10 mouse cellular contexts compared by ENCODE assay signal in genomic region chr4:142070840-142071239, GRCm38 (mm10). TPM values are rescaled to one million over a fixed set of nuclear protein-coding genes. Genes with fewer than 3 reads are reported as not detected.
DNase-seq lines count a peak whose midpoint lies in the region; ATAC-seq and TF ChIP-seq lines count a peak whose summit lies in the region.
"Had no signal": no experiment of that assay in that cellular context is flagged by ENCODE, and none has a peak within 500 bp of the region (broad histone marks: within the 10 kb centered on the region; RNA-seq: fewer than 3 reads in every experiment).

No protein-coding gene starts in this region.

- TF ChIP-seq CTCF in intestine, postnatal 0 days (IDR thresholded peaks at IDR 0.05; ENCODE audit: low read depth) = no peak
- TF ChIP-seq CTCF in forebrain, postnatal 0 days (IDR thresholded peaks at IDR 0.05; ENCODE audit: low read depth) = no peak

- H3K36me3 ChIP-seq in intestine, postnatal 0 days (ENCODE audit: control insufficient read depth, insufficient read depth) = peaks cover 4% of the 10 kb centered on the region
- H3K36me3 ChIP-seq in forebrain, postnatal 0 days (ENCODE audit: insufficient read depth) = no peaks in the 10 kb centered on the region
- H3K36me3 ChIP-seq: neural tube, embryonic 13.5 days had no signal

- no peaks in the 10 kb centered on the region for H3K9me3 ChIP-seq in intestine, postnatal 0 days (ENCODE audit: control insufficient read depth)
- H3K9me3 ChIP-seq in forebrain, postnatal 0 days (ENCODE audit: low read length) = no peaks in the 10 kb centered on the region
- H3K9me3 ChIP-seq: neural tube, embryonic 13.5 days had no signal

- peak overlapping the region; percentile 61 for H3K27ac ChIP-seq in intestine, postnatal 0 days (ENCODE audit: low read depth, low read length)
- no peak overlapping the region for H3K27ac ChIP-seq in forebrain, postnatal 0 days (ENCODE audit: low read depth, low read length)
- H3K27ac ChIP-seq: neural tube, embryonic 13.5 days had no signal

- peak overlapping the region; percentile 17; the same call in 1 of the 2 replicates for H3K4me2 ChIP-seq in intestine, postnatal 0 days (replicated peaks; ENCODE audit: low read depth)
- no peak overlapping the region for H3K4me2 ChIP-seq in forebrain, postnatal 0 days (ENCODE audit: low read depth)
- H3K4me2 ChIP-seq: neural tube, embryonic 13.5 days had no signal

- DNase-seq in heart, adult 11 months = peak; percentile 95
- no peak for DNase-seq in heart, postnatal 4 days
- peak; percentile 52 for DNase-seq in Muller cell, postnatal 12 days (ENCODE audit: inconsistent ontology term)
- peak; percentile 39 for DNase-seq in lung, postnatal 10 days
- DNase-seq in forebrain, postnatal 0 days = no peak
- no peak for DNase-seq in left cerebral cortex, postnatal 4 days

- intact Hi-C loops in left cerebral cortex, postnatal 4 days (cut with DNase I) = no loop called here

- H3K27me3 ChIP-seq in intestine, postnatal 0 days (replicated peaks; ENCODE audit: control insufficient read depth, insufficient read depth, low read length) = no peaks in the 10 kb centered on the region
- H3K27me3 ChIP-seq in forebrain, postnatal 0 days (ENCODE audit: insufficient read depth, low read length) = peaks cover 3% of the 10 kb centered on the region; the same call in 1 of the 2 replicates

- 10% methylated on average over 8 of the region's 8 CpGs for whole genome bisulfite sequencing in intestine, postnatal 0 days
- 14% methylated on average over 8 of the region's 8 CpGs for WGBS in forebrain, postnatal 0 days

- no peak overlapping the region for H3K4me3 ChIP-seq in intestine, postnatal 0 days (ENCODE audit: low read depth, low read length)
- no peak overlapping the region for H3K4me3 ChIP-seq in forebrain, postnatal 0 days (ENCODE audit: low read depth, low read length)
- H3K4me3 ChIP-seq: neural tube, embryonic 13.5 days had no signal

- H3K9ac ChIP-seq in intestine, postnatal 0 days (ENCODE audit: low read depth, low read length) = no peak overlapping the region
- no peak overlapping the region for H3K9ac ChIP-seq in forebrain, postnatal 0 days
- H3K9ac ChIP-seq: neural tube, embryonic 13.5 days had no signal

- peak; percentile 66 for ATAC-seq in intestine, postnatal 0 days
- ATAC-seq in forebrain, postnatal 0 days = no peak
- ATAC-seq in erythroid progenitor cell, adult 5-6 weeks (replicated peaks; ENCODE audit: low FRiP score, poor library complexity, severe bottlenecking) = no peak

- peaks cover 16% of the 10 kb centered on the region; the same call in 1 of the 2 replicates for H3K4me1 ChIP-seq in intestine, postnatal 0 days (replicated peaks; ENCODE audit: control insufficient read depth, insufficient read depth, low read length)
- H3K4me1 ChIP-seq in forebrain, postnatal 0 days (ENCODE audit: insufficient read depth) = no peaks in the 10 kb centered on the region

RNA-seq across cellular contexts. Expression of gene Tmem51, which starts 13.3 kb away (rescaled TPM):
- total RNA-seq in heart, postnatal 4 days (2021) = 10 to 100 TPM; 34.2 to 40.5 TPM
- 212 and 256 TPM in 2 replicates for polyA plus RNA-seq in intestine, postnatal 0 days (2015; fragmentation: Nextera tagmentation; extraction: Ambion mirVana)
- 3.5 and 5.7 TPM in 2 replicates for total RNA-seq in forebrain, postnatal 0 days (2014; rRNA removed)
- 6.1 and 7.4 TPM in 2 replicates for polyA plus RNA-seq in forebrain, postnatal 0 days (2015; fragmentation: Nextera tagmentation; extraction: Ambion mirVana)
- 1.8 TPM in 1 of 2 replicates, not detected in the other for total RNA-seq in erythroid progenitor cell, adult 5-6 weeks (2015; ENCODE audit: low replicate concordance)
- total RNA-seq in erythroid progenitor cell, adult 5-6 weeks (2017; ENCODE audit: low replicate concordance) = 1.2 and 1.4 TPM in 2 replicates
- total RNA-seq in left cerebral cortex, postnatal 4 days (2021) = 1 to 10 TPM; 5.2 to 5.5 TPM

RNA-seq across cellular contexts. Expression of gene Fhad1, which starts 56.0 kb away (rescaled TPM):
- 1 to 10 TPM; 1.2 to 1.4 TPM for total RNA-seq in heart, postnatal 4 days (2021)
- 1.2 and 1.4 TPM in 2 replicates for polyA plus RNA-seq in intestine, postnatal 0 days (2015; fragmentation: Nextera tagmentation; extraction: Ambion mirVana)
- total RNA-seq in forebrain, postnatal 0 days (2014; rRNA removed) = 2.0 and 3.9 TPM in 2 replicates
- polyA plus RNA-seq in forebrain, postnatal 0 days (2015; fragmentation: Nextera tagmentation; extraction: Ambion mirVana) = 3.5 and 4.6 TPM in 2 replicates
- total RNA-seq in erythroid progenitor cell, adult 5-6 weeks (2015; ENCODE audit: low replicate concordance) = not detected in 2 replicates
- total RNA-seq in erythroid progenitor cell, adult 5-6 weeks (2017; ENCODE audit: low replicate concordance) = not detected in 2 replicates
- 1 to 10 TPM in 1 of 2 experiments, under 1 TPM in 1; 0.90 to 1.1 TPM for total RNA-seq in left cerebral cortex, postnatal 4 days (2021)
- total RNA-seq: common myeloid progenitor, adult 5-6 weeks had no signal

Comparison
In these comparisons a context has a peak if more than half of its experiments do, and no peak if none do; other contexts are left out.
1. DNase-seq: peak in heart, adult 11 months (single experiment), Muller cell, postnatal 12 days (single experiment) and lung, postnatal 10 days (single experiment); none in heart, postnatal 4 days (single experiment), forebrain, postnatal 0 days (single experiment) and left cerebral cortex, postnatal 4 days (single experiment).